Mouse (Mus musculus) testis, adult 2 months (tissue): ENCODE measurements at regions not wholly inside any gene's neighbourhood (a gene's known extent, or its start where the extent isn't known, plus 50 kb on each side); places are given as distances from the start of the nearest gene placed in this dataset.

Experiments
- CTCF ChIP-seq: fragments of 200-500 bp; IDR thresholded peaks from 2 replicates; pipeline ENCODE4 v1.5.1; 2012; ENCODE audit warnings: low read depth, mild to moderate bottlenecking, inconsistent platforms, low read length, moderate library complexity; ENCODE audit not compliant: control insufficient read depth, insufficient read depth, insufficient replicate concordance
- POLR2A ChIP-seq: fragments of 200-500 bp; IDR thresholded peaks from 2 replicates; pipeline ENCODE4 v1.6.1; 2012; ENCODE audit warnings: low read depth, mild to moderate bottlenecking, inconsistent platforms, low read length, moderate library complexity; ENCODE audit not compliant: control insufficient read depth

- TF ChIP-seq CTCF, result no peak
- no peak for TF ChIP-seq POLR2A
Measured at GRCm38 (mm10) chr2:131775381-131775780, 84.2 kb downstream of the Erv3 start.
